Mouse (Mus musculus) forebrain, postnatal 0 days (tissue): ENCODE results near the gene Btbd2. TPM values are rescaled to one million over a fixed set of nuclear protein-coding genes. Genes with fewer than 3 reads are reported as not detected.

Experiments
- ATAC-seq: fragments of 200-750 bp; cut with Nextera tagmentation; 2 replicates; pipeline ENCODE4 v1.8.0; 2017; ENCODE audit warnings: mild to moderate bottlenecking, moderate library complexity
- DNase-seq: peaks from one replicate; pipeline ENCODE4 v3.0.0-alpha.2; 2015
- H3K27ac ChIP-seq: fragments of 300-500 bp; sonication (generic); 2 replicates; pipeline ENCODE4 v1.5.1; 2014; ENCODE audit warnings: low read depth, mild to moderate bottlenecking, antibody characterized with exemption, low read length, moderate library complexity, mixed read lengths
- H3K27me3 ChIP-seq: fragments of 300-500 bp; sonication (generic); 2 replicates; pipeline ENCODE4 v1.6.1; 2014; ENCODE audit warnings: mild to moderate bottlenecking, low read length, mixed read lengths; ENCODE audit not compliant: insufficient read depth
- H3K36me3 ChIP-seq: fragments of 300-500 bp; sonication (generic); 2 replicates; pipeline ENCODE4 v1.6.1; 2014; ENCODE audit warnings: mild to moderate bottlenecking, moderate library complexity; ENCODE audit not compliant: insufficient read depth
- H3K4me1 ChIP-seq: fragments of 300-500 bp; sonication (generic); 2 replicates; pipeline ENCODE4 v1.6.1; 2014; ENCODE audit warnings: antibody characterized with exemption; ENCODE audit not compliant: insufficient read depth
- H3K4me2 ChIP-seq: fragments of 300-500 bp; sonication (generic); 2 replicates; pipeline ENCODE4 v1.6.1; 2014; ENCODE audit warnings: low read depth, mild to moderate bottlenecking, moderate library complexity
- H3K4me3 ChIP-seq: fragments of 300-500 bp; sonication (generic); 2 replicates; pipeline ENCODE4 v1.5.1; 2014; ENCODE audit warnings: low read depth, low read length, mixed read lengths
- H3K9ac ChIP-seq: fragments of 300-500 bp; sonication (generic); 2 replicates; pipeline ENCODE4 v1.6.1; 2014; ENCODE audit warnings: mild to moderate bottlenecking
- H3K9me3 ChIP-seq: fragments of 300-500 bp; sonication (generic); 2 replicates; pipeline ENCODE4 v1.6.1; 2016; ENCODE audit warnings: low read length
- CTCF ChIP-seq: sonication (generic); IDR thresholded peaks from 2 replicates; pipeline ENCODE4 v1.5.1; 2016; ENCODE audit warnings: antibody characterized with exemption, control low read depth, low read depth
- WGBS: fragments of 180-500 bp; shearing (Covaris S2); extraction: QIAGEN DNeasy Blood & Tissue Kit; methylation state at CpG from one replicate; pipeline ENCODE4 v1.1.7; 2014; 5-methylcytosine and 5-hydroxymethylcytosine counted together
- polyA plus RNA-seq: library from polyadenylated mRNA; unstranded; fragments of >200 nt; fragmentation: Nextera tagmentation; extraction: Ambion mirVana; gene quantifications from 2 replicates; pipeline ENCODE4 v1.2.1, GENCODE M21; 2015
- total RNA-seq: library from RNA; depleted of rRNA; stranded (reverse); fragments of >200 nt; gene quantifications from 2 replicates; pipeline ENCODE4 v1.2.3, GENCODE M21; 2014

Gene Btbd2
- total and polyA plus RNA-seq, 2 experiments from 2014 or later = 77.6 to 131 TPM

- 78% methylated on average over 14 of the region's 14 CpGs for WGBS
- no peak overlapping the region for H3K4me3 ChIP-seq
These were observed 35.6 kb upstream of the Btbd2 start for GRCm38 (mm10) chr10:80692249-80693165.

DNA sequence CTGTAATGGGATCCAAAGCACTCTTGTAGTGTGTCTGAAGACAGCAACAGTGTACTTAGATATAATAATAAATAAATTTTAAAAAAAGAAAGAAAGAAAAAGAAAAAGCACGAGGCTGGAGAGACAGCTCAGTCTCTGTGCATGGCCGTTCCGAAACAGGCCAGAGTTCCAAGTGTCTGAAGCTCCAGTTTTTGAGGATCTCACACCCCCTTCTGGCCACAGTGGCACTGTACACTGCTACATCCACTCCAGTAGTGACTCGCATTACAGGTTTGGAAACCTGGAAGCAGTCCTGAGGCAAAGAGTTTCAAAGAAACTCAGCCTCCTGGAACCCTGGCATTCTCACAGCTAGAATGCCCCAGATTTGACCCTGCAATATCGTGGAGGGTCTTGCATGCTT lies 31.0 kb upstream of the Btbd2 start:
- peak; percentile 83 for ATAC-seq
- no peak overlapping the region for H3K27ac ChIP-seq
- no peak overlapping the region for H3K4me2 ChIP-seq
- H3K27me3 ChIP-seq = no peaks in the 10 kb centered on the region
- peak; percentile 69 for DNase-seq
- peak; percentile 74 for TF ChIP-seq CTCF
- whole genome bisulfite sequencing = 26% methylated on average over 5 of the region's 5 CpGs
- no peak overlapping the region for H3K4me3 ChIP-seq
- H3K36me3 ChIP-seq = peaks cover 83% of the 10 kb centered on the region
- H3K4me1 ChIP-seq = no peaks in the 10 kb centered on the region
- no peaks in the 10 kb centered on the region for H3K9me3 ChIP-seq
- H3K9ac ChIP-seq = no peak overlapping the region

More at GRCm38 (mm10) chr10:80692249-80693165, 35.6 kb upstream of the Btbd2 start:
- no peak overlapping the region for H3K27ac ChIP-seq
- no peaks in the 10 kb centered on the region for H3K4me1 ChIP-seq
- H3K27me3 ChIP-seq = no peaks in the 10 kb centered on the region
- TF ChIP-seq CTCF = no peak
- no peaks in the 10 kb centered on the region for H3K9me3 ChIP-seq
- DNase-seq (no peak), ATAC-seq (no peak)
- peaks cover 54% of the 10 kb centered on the region for H3K36me3 ChIP-seq
- H3K4me2 ChIP-seq = no peak overlapping the region
- H3K9ac ChIP-seq = no peak overlapping the region

GRCm38 (mm10) chr10:80686617-80687016 lies 29.7 kb upstream of the Btbd2 start:
- no peaks in the 10 kb centered on the region for H3K4me1 ChIP-seq
- no peak overlapping the region for H3K27ac ChIP-seq
- no peak overlapping the region for H3K4me2 ChIP-seq
- ATAC-seq = no peak
- TF ChIP-seq CTCF = no peak
- peaks cover 76% of the 10 kb centered on the region for H3K36me3 ChIP-seq
- WGBS = 98% methylated on average over 3 of the region's 3 CpGs
- H3K9ac ChIP-seq = no peak overlapping the region
- no peaks in the 10 kb centered on the region for H3K27me3 ChIP-seq
- H3K4me3 ChIP-seq = no peak overlapping the region
- H3K9me3 ChIP-seq = no peaks in the 10 kb centered on the region
- DNase-seq = no peak

DNA sequence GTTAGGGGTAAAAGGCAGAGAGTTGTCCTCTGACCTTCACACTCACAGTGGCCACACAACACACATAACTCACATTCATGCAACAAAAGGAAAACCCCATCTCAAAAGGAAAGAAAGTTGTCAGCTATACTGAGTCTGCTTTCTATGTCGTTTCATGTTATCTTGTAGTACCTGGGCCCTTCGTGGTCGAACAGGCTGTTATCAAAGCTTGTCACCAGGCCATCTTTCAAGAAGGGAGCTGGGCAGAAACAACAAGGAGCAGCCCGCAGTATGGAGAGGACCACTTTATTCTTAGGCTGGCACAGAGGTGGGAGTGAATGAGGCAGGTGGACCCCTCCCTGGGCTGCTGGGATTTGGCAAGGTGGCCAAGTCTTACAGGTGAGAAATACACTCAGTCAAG lies 28.1 kb upstream of the Btbd2 start:
- H3K9me3 ChIP-seq = no peaks in the 10 kb centered on the region
- H3K9ac ChIP-seq = no peak overlapping the region
- no peak for ATAC-seq
- H3K4me2 ChIP-seq = no peak overlapping the region
- H3K27me3 ChIP-seq = no peaks in the 10 kb centered on the region
- no peak overlapping the region for H3K4me3 ChIP-seq
- H3K36me3 ChIP-seq = peaks cover 63% of the 10 kb centered on the region
- no peak for DNase-seq
- H3K4me1 ChIP-seq = no peaks in the 10 kb centered on the region
- no peak overlapping the region for H3K27ac ChIP-seq
- no peak for TF ChIP-seq CTCF
- WGBS = 92% methylated on average over 4 of the region's 4 CpGs

DNA sequence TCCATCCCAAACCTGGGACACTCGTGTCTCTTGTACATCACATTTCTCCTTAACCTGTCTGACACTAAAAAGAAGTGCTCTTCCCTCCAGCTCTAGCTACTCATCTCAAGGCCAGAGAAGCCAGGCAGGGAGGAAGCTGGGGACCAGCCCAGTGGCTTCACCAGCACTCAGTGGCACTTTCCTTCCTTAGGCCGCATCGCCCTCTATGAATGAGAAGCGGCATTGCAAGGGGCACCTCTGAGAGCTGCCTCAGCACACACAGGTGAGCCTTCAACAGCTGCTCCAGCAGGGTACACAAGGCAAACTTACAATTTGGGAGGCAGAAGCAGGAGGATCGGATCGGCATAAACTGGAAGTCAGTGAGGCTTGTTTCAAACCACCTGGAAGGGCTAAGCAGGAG lies 27.3 kb upstream of the Btbd2 start:
- 53% methylated on average over 6 of the region's 6 CpGs for WGBS

GRCm38 (mm10) chr10:80683647-80684046 lies 26.8 kb upstream of the Btbd2 start:
- Histone ChIP-seq H3K27ac (no peak overlapping the region), H3K27me3 (no peaks in the 10 kb centered on the region), H3K4me3 (no peak overlapping the region), H3K4me1 (0 out of 2 replicates have a peak, but pooled peaks cover 5% of the 10 kb centered on the region), H3K4me2 (no peak overlapping the region), H3K9me3 (no peaks in the 10 kb centered on the region), H3K9ac (no peak overlapping the region), H3K36me3 (peaks cover 49% of the 10 kb centered on the region)
- 92% methylated on average over 1 of the region's 1 CpGs for WGBS
- DNase-seq = no peak
- TF ChIP-seq CTCF = no peak
- ATAC-seq = no peak

More for the DNA sequence above, 27.3 kb upstream of the Btbd2 start:
- peak; percentile 67 for TF ChIP-seq CTCF
- Histone ChIP-seq H3K36me3 (peaks cover 55% of the 10 kb centered on the region), H3K9me3 (no peaks in the 10 kb centered on the region), H3K27ac (no peak overlapping the region), H3K4me2 (no peak overlapping the region), H3K27me3 (no peaks in the 10 kb centered on the region), H3K4me1 (0 out of 2 replicates have a peak, but pooled peaks cover 1% of the 10 kb centered on the region), H3K4me3 (no peak overlapping the region), H3K9ac (no peak overlapping the region)
- peak; percentile 27 for DNase-seq
- no peak for ATAC-seq

DNA sequence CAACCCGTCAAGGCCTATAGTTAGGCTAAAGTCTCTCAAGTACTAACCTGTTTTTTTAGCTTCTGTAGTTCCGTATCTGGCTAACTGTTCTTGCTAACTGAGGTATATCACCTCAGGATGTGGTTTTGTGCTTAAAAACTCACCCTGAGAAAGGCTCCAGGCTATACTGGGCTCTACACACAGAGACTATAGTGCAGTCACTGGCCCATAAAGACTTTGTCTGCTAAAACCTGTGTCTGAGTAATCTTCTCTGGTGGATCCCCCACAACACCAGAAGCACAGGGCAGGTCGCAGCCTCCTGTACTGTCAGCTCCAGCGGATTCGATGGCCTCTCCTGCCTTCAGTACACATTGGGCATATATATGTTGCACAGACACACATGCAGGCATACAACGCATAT lies 25.1 kb upstream of the Btbd2 start:
- WGBS = 95% methylated on average over 6 of the region's 6 CpGs
- ATAC-seq = no peak
- H3K27me3 ChIP-seq = no peaks in the 10 kb centered on the region

More for the DNA sequence above, 25.1 kb upstream of the Btbd2 start:
- Histone ChIP-seq H3K4me1 (peaks cover 20% of the 10 kb centered on the region), H3K4me2 (no peak overlapping the region), H3K27ac (no peak overlapping the region), H3K9ac (no peak overlapping the region), H3K36me3 (peaks cover 40% of the 10 kb centered on the region), H3K9me3 (no peaks in the 10 kb centered on the region), H3K4me3 (no peak overlapping the region)
- no peak for TF ChIP-seq CTCF
- no peak for DNase-seq
